Mouse (Mus musculus): ENCODE data around the gene Klhl41. TPM values are rescaled to one million over a fixed set of nuclear protein-coding genes. Genes with fewer than 3 reads are reported as not detected.
A peak's percentile ranks its signal among the peaks of the same experiment; 100 is the strongest.

Klhl41 gene
- polyA plus RNA-seq, 1 experiment from 2014 or later, result 0.25 TPM

DNA sequence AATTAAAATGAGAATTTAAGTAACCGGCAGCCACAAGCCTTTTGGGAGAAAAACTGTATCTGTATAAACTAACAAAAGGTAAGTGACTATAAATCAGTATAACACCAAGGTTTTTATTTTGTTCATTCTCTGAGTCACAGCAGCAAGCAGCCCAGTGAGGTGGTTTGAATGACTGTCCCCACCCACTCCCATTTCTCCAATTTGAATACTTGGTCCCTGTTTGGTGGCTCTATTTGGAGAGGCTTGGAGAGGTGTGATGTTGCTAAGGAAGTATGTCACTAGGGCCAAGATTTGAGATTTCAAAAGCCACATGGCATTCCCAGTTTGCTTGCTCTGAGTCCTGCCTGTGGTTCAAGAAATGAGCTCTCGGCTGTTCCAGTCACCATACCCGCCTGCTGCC, 20.3 kb downstream of the Klhl41 start:
- Histone ChIP-seq H3K27ac (replicated peaks) (no peak overlapping the region), H3K9me3 (no peaks in the 10 kb centered on the region), H3K36me3 (peaks cover 50% of the 10 kb centered on the region), H3K4me2 (replicated peaks) (no peak overlapping the region), H3K9ac (replicated peaks) (no peak overlapping the region), H3K4me3 (no peak overlapping the region), H3K4me1 (no peaks in the 10 kb centered on the region), H3K27me3 (no peaks in the 10 kb centered on the region)
- no peak for ATAC-seq (replicated peaks)
- 89% methylated on average over 3 of the region's 3 CpGs for WGBS

DNA sequence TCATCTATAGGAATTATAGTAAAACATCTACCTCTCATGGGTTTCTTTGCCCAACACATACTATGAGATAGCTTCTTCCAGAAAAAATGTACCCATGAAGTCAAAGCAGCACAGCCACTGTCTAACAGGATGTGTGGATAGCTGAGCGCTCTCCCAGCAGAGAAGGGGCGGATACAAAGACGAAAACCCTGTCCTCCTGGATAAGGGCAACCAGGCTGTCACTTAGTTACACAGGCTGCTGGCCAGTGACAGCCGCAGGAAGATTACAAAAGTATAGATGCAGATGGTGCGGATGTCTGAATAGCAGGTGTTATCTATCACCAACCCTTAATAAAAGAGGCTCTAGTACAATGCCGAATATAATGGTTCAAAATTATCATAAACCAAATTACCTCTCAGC, 20.9 kb downstream of the Klhl41 start:
- H3K9me3 ChIP-seq, result no peaks in the 10 kb centered on the region
- H3K36me3 ChIP-seq, result peaks cover 50% of the 10 kb centered on the region
- H3K4me1 ChIP-seq, result no peaks in the 10 kb centered on the region
- no peak for ATAC-seq (replicated peaks)
- no peak overlapping the region for H3K4me2 ChIP-seq (replicated peaks)
- H3K9ac ChIP-seq (replicated peaks), result no peak overlapping the region
- H3K27me3 ChIP-seq, result no peaks in the 10 kb centered on the region
- 95% methylated on average over 6 of the region's 6 CpGs for WGBS
- no peak overlapping the region for H3K27ac ChIP-seq (replicated peaks)
- no peak overlapping the region for H3K4me3 ChIP-seq

DNA sequence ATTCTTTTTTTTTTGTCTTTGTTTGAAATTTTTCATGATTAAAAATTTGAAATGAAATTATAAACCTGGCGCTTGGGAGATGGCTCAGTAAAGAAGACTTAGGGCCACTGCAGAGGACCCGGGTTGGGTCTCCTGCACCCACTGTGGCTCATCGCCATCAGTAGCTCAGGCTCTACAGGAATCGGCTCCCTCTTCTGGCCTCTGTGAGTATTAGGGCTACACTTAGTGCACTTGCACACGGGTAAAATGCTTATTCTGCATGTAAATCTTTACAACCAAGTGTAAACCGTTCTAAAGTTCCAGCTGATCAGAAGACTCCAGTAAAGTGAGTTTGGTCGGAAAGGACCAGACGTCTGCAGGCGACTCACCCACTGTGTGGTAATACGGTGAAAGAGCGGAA, 23.6 kb downstream of the Klhl41 start:
- Histone ChIP-seq H3K9ac (replicated peaks) (no peak overlapping the region), H3K27ac (replicated peaks) (no peak overlapping the region), H3K4me3 (no peak overlapping the region), H3K4me2 (replicated peaks) (no peak overlapping the region), H3K27me3 (no peaks in the 10 kb centered on the region), H3K4me1 (no peaks in the 10 kb centered on the region), H3K36me3 (peaks cover 52% of the 10 kb centered on the region), H3K9me3 (no peaks in the 10 kb centered on the region)
- ATAC-seq (replicated peaks), result no peak
- 96% methylated on average over 11 of the region's 11 CpGs for WGBS

DNA sequence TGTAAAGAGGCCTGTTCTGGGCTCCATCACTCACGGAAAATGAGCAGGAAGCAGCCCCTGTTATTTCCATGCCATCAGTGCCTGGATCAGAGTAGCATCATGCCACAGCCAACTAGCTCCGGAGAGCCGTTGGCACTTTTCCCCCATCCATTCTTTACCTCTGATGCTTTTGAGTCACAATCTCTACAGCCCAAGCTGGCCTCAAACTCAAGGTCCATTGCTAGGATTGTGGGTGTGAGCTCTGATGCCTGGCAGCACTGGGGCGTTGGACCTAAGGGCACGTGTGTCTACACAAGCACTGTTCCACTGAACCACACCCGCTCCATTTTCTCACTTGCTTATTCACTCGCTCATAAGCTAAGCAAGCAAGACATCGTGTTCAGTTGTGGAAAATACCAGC, 30.5 kb downstream of the Klhl41 start:
- no peak overlapping the region for H3K9ac ChIP-seq (replicated peaks)
- H3K4me3 ChIP-seq, result no peak overlapping the region
- H3K4me2 ChIP-seq (replicated peaks), result no peak overlapping the region
- no peak for ATAC-seq (replicated peaks)
- WGBS, result 96% methylated on average over 8 of the region's 8 CpGs
- no peaks in the 10 kb centered on the region for H3K27me3 ChIP-seq
- H3K4me1 ChIP-seq, result no peaks in the 10 kb centered on the region
- H3K36me3 ChIP-seq, result peaks cover 58% of the 10 kb centered on the region
- no peak overlapping the region for H3K27ac ChIP-seq (replicated peaks)
- H3K9me3 ChIP-seq, result no peaks in the 10 kb centered on the region

DNA sequence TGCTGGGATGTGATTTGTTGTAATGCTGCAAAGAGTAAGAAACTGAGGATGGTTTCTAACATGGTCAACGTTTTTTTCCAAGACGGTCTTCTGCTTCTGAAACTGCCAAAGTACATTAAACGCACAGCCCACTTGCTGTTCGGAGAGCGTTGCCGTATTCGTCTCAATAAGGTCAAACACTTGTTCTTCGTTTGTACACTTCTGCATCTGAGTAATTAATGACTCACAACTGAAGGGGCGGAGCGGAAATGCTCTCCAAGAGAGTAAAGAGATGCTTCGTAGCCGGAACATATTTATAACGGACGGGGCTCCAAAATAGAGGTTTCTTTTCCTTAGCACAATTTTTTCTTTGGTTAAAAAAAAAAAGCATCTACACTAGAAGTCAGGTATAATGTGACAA, 42.3 kb downstream of the Klhl41 start:
- Histone ChIP-seq H3K36me3 (peaks cover 7% of the 10 kb centered on the region), H3K4me3 (peak overlapping the region; percentile 67), H3K9me3 (no peaks in the 10 kb centered on the region), H3K27ac (replicated peaks) (no peak overlapping the region), H3K9ac (replicated peaks) (no peak overlapping the region), H3K27me3 (no peaks in the 10 kb centered on the region), H3K4me2 (replicated peaks) (peak overlapping the region; percentile 65; the same call in 1 of the 2 replicates), H3K4me1 (peaks cover 13% of the 10 kb centered on the region)
- WGBS, result 76% methylated on average over 14 of the region's 14 CpGs
- ATAC-seq (replicated peaks), result no peak

DNA sequence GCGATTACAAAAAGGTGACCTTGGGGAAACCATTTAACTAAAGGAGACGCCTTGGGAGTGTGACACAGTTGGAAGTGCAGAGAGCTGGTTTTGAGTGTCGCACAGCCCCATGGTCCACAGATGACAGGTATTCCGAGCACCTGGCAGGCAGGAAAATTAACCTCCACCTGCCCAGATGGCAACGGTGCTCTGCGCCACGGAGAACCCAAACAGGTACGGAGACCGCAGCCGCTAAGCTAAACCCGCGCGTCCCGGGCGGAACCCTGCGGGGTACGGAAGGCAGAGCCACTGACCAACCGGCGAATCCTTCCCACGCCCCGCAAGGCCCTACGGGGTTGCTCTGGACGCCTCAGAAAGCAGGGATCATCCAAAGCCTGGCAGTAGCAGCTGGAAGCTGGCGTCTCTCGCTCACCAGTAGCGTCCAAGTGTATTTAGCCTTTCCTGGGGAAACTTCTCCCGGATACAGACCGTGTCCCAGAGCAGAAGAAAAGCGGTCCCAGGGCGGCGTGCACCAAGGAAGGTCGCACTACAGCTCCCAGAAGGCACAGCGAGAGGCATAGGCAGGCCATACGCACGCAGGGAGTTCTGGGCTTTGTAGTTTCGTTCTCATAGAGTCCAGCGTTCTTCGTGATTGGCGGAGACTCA, 43.2 kb downstream of the Klhl41 start, which contains the start of gene Fastkd1:
Gene Fastkd1, minus strand, starts transcription at position 536 of the 645 bp plus-strand sequence.
- peak; percentile 99 for ATAC-seq (replicated peaks)
- Histone ChIP-seq H3K9me3 (no peaks in the 10 kb centered on the region), H3K27ac (replicated peaks) (no peak within 1 kb of the TSS), H3K27me3 (no peaks in the 10 kb centered on the region), H3K36me3 (peaks cover 3% of the 10 kb centered on the region; the same call in 1 of the 2 replicates), H3K4me1 (peaks cover 13% of the 10 kb centered on the region), H3K4me3 (peak within 1 kb of the TSS; percentile 67), H3K4me2 (replicated peaks) (peak within 1 kb of the TSS; percentile 65), H3K9ac (replicated peaks) (peak within 1 kb of the TSS; percentile 62)
- under 1% methylated on average over 39 of the region's 39 CpGs for WGBS

DNA sequence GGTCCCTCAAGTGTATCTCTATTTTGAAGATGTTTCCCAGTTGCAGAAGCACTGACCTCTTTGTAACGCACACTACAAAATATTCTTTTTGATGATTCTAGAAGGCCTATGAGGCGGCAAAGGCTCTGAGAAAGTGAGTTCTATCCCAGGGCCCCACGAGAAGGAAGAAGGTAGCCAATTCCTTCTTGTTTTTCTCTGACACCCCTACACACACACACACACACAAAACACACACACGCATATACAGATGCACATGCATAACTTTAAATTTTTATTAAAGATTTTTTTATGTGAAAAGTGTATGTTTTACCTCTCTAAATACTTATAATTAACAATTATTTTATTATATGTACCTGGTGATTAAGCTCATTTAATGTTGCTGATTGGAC, 43.7 kb downstream of the Klhl41 start:
- Histone ChIP-seq H3K9ac (replicated peaks) (no peak overlapping the region), H3K4me1 (peaks cover 13% of the 10 kb centered on the region), H3K36me3 (no peaks in the 10 kb centered on the region), H3K27me3 (no peaks in the 10 kb centered on the region), H3K27ac (replicated peaks) (no peak overlapping the region), H3K9me3 (no peaks in the 10 kb centered on the region), H3K4me3 (peak overlapping the region; percentile 67), H3K4me2 (replicated peaks) (peak overlapping the region; percentile 65)
- 33% methylated on average over 4 of the region's 4 CpGs for WGBS
- no peak; the same call in 1 of the 2 replicates for ATAC-seq (replicated peaks)

DNA sequence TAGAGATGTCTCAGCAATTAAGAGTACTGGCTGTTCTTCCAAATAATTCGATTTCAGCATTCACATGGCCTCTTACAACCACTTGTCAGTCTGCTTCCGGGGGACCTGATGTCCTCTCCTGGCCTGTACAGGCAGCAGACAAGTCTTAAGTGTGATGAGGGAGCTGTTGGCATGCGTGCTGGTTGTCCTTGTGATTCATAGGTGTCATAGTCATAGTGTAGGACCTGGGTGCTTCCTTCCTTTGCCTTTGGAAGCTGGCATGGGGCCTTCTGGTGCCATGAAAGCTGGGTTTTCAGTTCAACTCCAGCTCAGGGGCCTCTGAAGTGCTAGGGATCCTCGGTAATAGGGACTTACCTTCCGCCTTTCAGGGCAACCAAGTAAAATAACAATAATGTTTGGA, 44.2 kb downstream of the Klhl41 start:
- Histone ChIP-seq H3K4me2 (replicated peaks) (no peak overlapping the region), H3K9ac (replicated peaks) (no peak overlapping the region), H3K4me3 (no peak overlapping the region), H3K9me3 (no peaks in the 10 kb centered on the region), H3K4me1 (peaks cover 13% of the 10 kb centered on the region), H3K27ac (replicated peaks) (no peak overlapping the region), H3K27me3 (no peaks in the 10 kb centered on the region), H3K36me3 (no peaks in the 10 kb centered on the region)
- no peak for ATAC-seq (replicated peaks)
- 83% methylated on average over 5 of the region's 5 CpGs for WGBS

DNA sequence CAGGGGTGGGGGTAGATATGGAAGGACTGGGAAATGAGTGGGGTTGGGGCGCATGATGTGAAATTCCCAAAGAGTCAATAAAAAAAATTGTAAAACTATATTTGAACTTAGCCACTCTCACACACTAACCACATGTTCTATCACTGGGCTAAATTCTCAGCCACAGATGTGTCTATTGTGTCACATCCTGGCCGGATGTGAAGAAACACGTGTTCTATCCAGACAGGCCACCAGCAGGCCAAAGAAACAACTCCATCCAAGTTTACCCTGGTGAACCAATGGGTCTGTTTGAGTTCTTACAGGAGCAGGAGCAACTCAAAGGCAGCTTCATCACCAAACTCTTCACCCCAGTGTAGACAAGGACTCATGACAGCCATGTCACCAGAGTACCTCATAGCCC, 46.6 kb downstream of the Klhl41 start:
- 84% methylated on average over 3 of the region's 3 CpGs for WGBS
- Histone ChIP-seq H3K4me3 (no peak overlapping the region), H3K27me3 (peaks cover 3% of the 10 kb centered on the region; the same call in 1 of the 2 replicates), H3K4me1 (peaks cover 13% of the 10 kb centered on the region), H3K36me3 (no peaks in the 10 kb centered on the region), H3K4me2 (replicated peaks) (no peak overlapping the region), H3K9ac (replicated peaks) (no peak overlapping the region), H3K9me3 (no peaks in the 10 kb centered on the region), H3K27ac (replicated peaks) (no peak overlapping the region)
- ATAC-seq (replicated peaks), result no peak

DNA sequence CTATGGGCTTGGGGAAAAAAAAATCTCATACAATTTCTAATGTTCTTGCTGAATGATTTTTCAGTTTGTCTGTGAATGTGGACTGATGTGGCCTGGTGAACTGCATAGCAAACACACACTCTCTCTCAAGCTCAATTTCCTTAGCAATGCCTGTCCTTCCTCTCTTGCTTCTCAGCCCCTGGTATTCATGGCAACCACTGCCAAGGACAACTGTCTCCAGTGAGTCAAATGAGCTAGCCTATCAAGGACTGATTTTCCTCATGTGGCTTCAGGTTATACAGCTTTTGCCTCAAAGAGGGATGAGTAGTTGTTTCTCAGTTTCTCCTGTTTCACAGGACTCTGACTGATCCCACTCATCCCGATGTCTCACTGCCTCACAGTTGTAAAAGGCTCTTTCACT, 49.2 kb downstream of the Klhl41 start:
- ATAC-seq (replicated peaks), result no peak
- WGBS, result 87% methylated on average over 1 of the region's 1 CpGs

DNA sequence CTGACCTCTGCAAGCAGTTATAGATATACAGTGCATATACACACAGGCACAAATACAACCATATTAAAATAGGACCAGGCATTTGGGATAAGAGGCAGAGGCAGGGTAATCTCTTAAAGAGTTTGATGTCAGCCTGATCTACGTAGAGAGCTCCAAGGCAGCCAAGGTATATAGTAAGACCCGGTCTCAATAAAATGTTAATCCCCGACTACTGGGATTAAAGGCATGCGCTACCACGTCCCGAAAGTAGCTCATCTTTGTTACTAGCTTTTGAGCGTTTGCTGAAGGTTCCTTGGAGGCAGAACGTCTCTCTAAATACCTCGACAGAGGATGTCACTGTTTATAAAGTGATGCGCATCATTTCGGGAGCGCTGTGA, 52.3 kb downstream of the Klhl41 start, which contains the start of gene Ppig:
Gene Ppig, plus strand, starts transcription at position 273 of the 377 bp plus-strand sequence.
- peak within 1 kb of the TSS; percentile 97 for H3K4me3 ChIP-seq
- H3K27me3 ChIP-seq, result peaks cover 3% of the 10 kb centered on the region; the same call in 1 of the 2 replicates
- no peaks in the 10 kb centered on the region for H3K9me3 ChIP-seq
- peaks cover 22% of the 10 kb centered on the region for H3K4me1 ChIP-seq
- peak within 1 kb of the TSS; percentile 74 for H3K4me2 ChIP-seq (replicated peaks)
- H3K27ac ChIP-seq (replicated peaks), result peak within 1 kb of the TSS; percentile 88
- ATAC-seq (replicated peaks), result peak; percentile 60
- 5% methylated on average over 12 of the region's 12 CpGs for WGBS
- peak within 1 kb of the TSS; percentile 84 for H3K9ac ChIP-seq (replicated peaks)
- H3K36me3 ChIP-seq, result no peaks in the 10 kb centered on the region

More for the DNA sequence above, 49.2 kb downstream of the Klhl41 start:
- Histone ChIP-seq H3K4me1 (peaks cover 13% of the 10 kb centered on the region), H3K36me3 (no peaks in the 10 kb centered on the region), H3K9ac (replicated peaks) (no peak overlapping the region), H3K4me3 (no peak overlapping the region), H3K27ac (replicated peaks) (no peak overlapping the region), H3K9me3 (no peaks in the 10 kb centered on the region), H3K4me2 (replicated peaks) (no peak overlapping the region), H3K27me3 (peaks cover 3% of the 10 kb centered on the region; the same call in 1 of the 2 replicates)

DNA sequence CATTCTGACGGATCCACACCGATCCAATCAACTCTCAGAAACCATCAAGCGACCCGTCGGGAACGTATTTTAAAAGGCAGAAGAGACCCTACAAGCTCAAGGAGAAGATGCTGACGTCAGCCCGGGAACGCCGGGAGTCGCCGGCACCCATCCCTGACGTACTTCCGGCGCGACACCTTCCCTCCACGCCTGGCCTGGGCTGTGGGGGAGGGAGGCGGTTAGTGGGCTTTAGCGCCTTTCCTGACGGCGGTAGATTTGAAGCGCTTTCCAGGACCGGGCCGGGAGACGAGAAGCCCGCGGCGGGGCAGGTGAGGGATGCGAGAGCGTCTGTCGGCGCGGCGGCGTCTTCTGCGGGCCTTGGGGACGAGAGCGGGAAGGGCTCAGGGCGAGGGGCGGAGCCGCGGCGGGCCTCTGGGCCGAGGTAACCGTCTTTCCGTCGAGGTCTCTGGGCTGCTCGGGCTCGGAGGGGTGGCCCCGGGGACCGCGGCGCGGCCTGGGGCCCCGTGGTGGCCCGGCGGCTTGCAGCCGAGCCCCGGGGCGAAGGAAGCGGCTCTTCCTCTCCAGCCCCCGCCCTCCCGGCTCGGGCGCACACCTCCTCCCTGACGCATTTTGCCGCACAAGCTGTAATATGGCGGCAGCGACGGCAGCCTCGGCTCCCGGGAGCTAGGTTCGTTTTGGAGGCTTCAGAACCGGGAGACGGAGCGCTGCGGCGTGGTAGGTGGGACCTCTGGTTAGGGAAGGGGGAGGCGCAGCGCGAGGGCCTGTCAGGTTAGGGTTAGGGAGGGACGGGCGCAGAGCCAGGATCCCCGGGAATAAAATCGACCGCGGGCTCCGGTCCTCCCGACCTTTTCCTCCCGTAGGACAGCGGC, 53.0 kb downstream of the Klhl41 start:
- H3K4me2 ChIP-seq (replicated peaks), result peak overlapping the region; percentile 74
- no peaks in the 10 kb centered on the region for H3K9me3 ChIP-seq
- peaks cover 3% of the 10 kb centered on the region; the same call in 1 of the 2 replicates for H3K27me3 ChIP-seq
- under 1% methylated on average over 87 of the region's 91 CpGs for WGBS
- no peaks in the 10 kb centered on the region for H3K36me3 ChIP-seq
- ATAC-seq (replicated peaks), result peak; percentile 97
- H3K9ac ChIP-seq (replicated peaks), result peak overlapping the region; percentile 84
- peaks cover 22% of the 10 kb centered on the region for H3K4me1 ChIP-seq
- peak overlapping the region; percentile 97 for H3K4me3 ChIP-seq
- peak overlapping the region; percentile 88 for H3K27ac ChIP-seq (replicated peaks)

All from forebrain, embryonic 15.5 days (tissue).